Mouse (Mus musculus): Measurements from ENCODE around the gene Gpr63.

DNA sequence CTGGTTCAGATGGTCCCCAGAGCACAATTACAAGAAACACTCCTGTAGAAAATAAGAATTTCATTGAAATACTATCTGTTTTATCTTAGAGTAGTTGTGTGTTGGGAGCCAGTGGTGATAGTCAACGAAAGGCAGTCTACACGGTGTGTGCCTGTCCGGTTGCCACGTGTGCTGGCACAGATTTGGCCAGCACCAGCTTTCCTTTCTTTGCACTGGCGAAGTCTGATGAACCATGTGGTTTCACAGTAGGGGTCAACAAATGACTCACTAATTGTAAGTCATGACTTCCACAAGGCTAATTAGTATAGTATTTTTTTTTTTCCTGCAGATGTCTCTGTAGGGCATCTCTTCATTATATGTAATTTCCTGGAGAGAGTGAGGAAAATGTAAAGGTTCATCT lies 45.6 kb downstream of the Gpr63 start:
- TF ChIP-seq ELF1 (IDR thresholded peaks at IDR 0.05; ENCODE audit: low read depth, low read length) (no peak), EP300 (IDR thresholded peaks at IDR 0.05; ENCODE audit: low read length) (no peak), CTCF (conservative IDR thresholded peaks at IDR 0.05 in 1 of 2, IDR thresholded peaks at IDR 0.05 in 1 of 2; ENCODE audit: low read depth in 2 of 2, low read length in 2 of 2) (no peak), POLR2A (IDR thresholded peaks at IDR 0.05; ENCODE audit: low read depth, low read length) (no peak)

Data from CH12.LX (cell line).